Mouse (Mus musculus): ENCODE measurements around the gene Slc33a1.

The Slc33a1 gene

GRCm38 (mm10) chr3:63964100-63964921 lies at the start of gene Slc33a1:
Gene Slc33a1 (minus strand): TSS chr3:63964768.
- DNase-seq (ENCODE audit: low read depth, low spot score) = peak; percentile 99

GRCm38 (mm10) chr3:63988722-63989440 lies 24.3 kb upstream of the Slc33a1 start:
- DNase-seq (ENCODE audit: low read depth, low spot score) = no peak

GRCm38 (mm10) chr3:63986656-63987055 lies 22.1 kb upstream of the Slc33a1 start:
- no peak for DNase-seq (ENCODE audit: low read depth, low spot score)

- DNase-seq (ENCODE audit: low read depth, low spot score) = no peak
Observed at GRCm38 (mm10) chr3:63977895-63978294, 13.3 kb upstream of the Slc33a1 start.

GRCm38 (mm10) chr3:63975955-63976908 lies 11.7 kb upstream of the Slc33a1 start, which contains the start of gene Gmps:
Gene Gmps (plus strand): TSS chr3:63976106.
- DNase-seq (ENCODE audit: low read depth, low spot score) = peak; percentile 91

GRCm38 (mm10) chr3:63965929-63966328 lies 1.4 kb upstream of the Slc33a1 start:
- no peak for DNase-seq (ENCODE audit: low read depth, low spot score)

- no peak for DNase-seq (ENCODE audit: low read depth, low spot score)
Observed at GRCm38 (mm10) chr3:63964922-63965249, 318 bp upstream of the Slc33a1 start.

GRCm38 (mm10) chr3:63963421-63964099 lies 1.0 kb downstream of the Slc33a1 start:
- DNase-seq (ENCODE audit: low read depth, low spot score) = peak; percentile 8

- DNase-seq (ENCODE audit: low read depth, low spot score) = no peak
Observed at GRCm38 (mm10) chr3:63949837-63950236, 14.7 kb downstream of the Slc33a1 start.

GRCm38 (mm10) chr3:63941204-63941850 lies 23.2 kb downstream of the Slc33a1 start:
- no peak for DNase-seq (ENCODE audit: low read depth, low spot score)

- no peak for DNase-seq (ENCODE audit: low read depth, low spot score)
Observed at GRCm38 (mm10) chr3:63938928-63939327, 25.6 kb downstream of the Slc33a1 start.

- DNase-seq (ENCODE audit: low read depth, low spot score) = peak; percentile 69
Observed at GRCm38 (mm10) chr3:63928878-63929859, 35.4 kb downstream of the Slc33a1 start, which contains the start of gene E130311K13Rik. Gene E130311K13Rik (minus strand): TSS chr3:63929472.

- DNase-seq (ENCODE audit: low read depth, low spot score) = peak; percentile 38
Observed at GRCm38 (mm10) chr3:63919634-63920033, 44.9 kb downstream of the Slc33a1 start.

- DNase-seq (ENCODE audit: low read depth, low spot score) = no peak
Observed at GRCm38 (mm10) chr3:63910301-63910700, 54.3 kb downstream of the Slc33a1 start.

GRCm38 (mm10) chr3:63905241-63905640 lies 59.3 kb downstream of the Slc33a1 start:
- no peak for DNase-seq (ENCODE audit: low read depth, low spot score)

- no peak for DNase-seq (ENCODE audit: low read depth, low spot score)
Observed at GRCm38 (mm10) chr3:63904157-63904556, 60.4 kb downstream of the Slc33a1 start.

- DNase-seq (ENCODE audit: low read depth, low spot score) = peak; percentile 61
Observed at GRCm38 (mm10) chr3:63900021-63900571, 64.5 kb downstream of the Slc33a1 start.

GRCm38 (mm10) chr3:63899309-63899695 lies 65.3 kb downstream of the Slc33a1 start, which contains the start of gene Plch1:
Gene Plch1 (minus strand): TSS chr3:63899472.
- peak; percentile 89 for DNase-seq (ENCODE audit: low read depth, low spot score)
